Mouse (Mus musculus) urinary bladder, postnatal 14 days (tissue): ENCODE data around the gene Slc25a35.
"Not testable (repeated sequence)": the region's sequence is repeated elsewhere in the genome, so short reads cannot be mapped to it uniquely, and the experiment has no call there.

Source experiments
- DNase-seq: peaks from one replicate; pipeline ENCODE4 v3.0.0; 2021; ENCODE audit warnings: low spot score

Slc25a35 gene

GRCm38 (mm10) chr11:68962159-68962558 lies 5.8 kb upstream of the Slc25a35 start:
- not testable (repeated sequence) for DNase-seq

- no peak for DNase-seq
These were observed 4.5 kb upstream of the Slc25a35 start for GRCm38 (mm10) chr11:68963405-68963804.

DNA sequence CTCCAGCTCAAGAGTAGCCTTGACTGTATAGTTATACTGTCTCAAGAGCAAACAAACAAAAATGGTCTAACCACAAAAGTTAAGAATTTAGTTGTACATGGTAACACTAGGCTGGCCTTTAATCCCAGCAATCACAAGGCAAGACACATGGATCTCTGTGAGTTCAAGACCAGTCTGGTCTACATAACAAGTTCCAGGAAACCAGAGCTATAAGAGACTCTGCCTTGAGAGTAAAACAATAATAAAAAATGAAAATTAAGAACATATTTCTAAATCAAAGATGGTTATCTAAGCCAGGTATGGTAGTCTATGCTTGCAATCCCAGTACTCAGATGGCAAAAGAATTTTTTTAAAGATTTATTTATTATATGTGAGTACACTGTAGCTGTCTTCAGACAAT lies 2.9 kb upstream of the Slc25a35 start:
- no peak for DNase-seq

DNA sequence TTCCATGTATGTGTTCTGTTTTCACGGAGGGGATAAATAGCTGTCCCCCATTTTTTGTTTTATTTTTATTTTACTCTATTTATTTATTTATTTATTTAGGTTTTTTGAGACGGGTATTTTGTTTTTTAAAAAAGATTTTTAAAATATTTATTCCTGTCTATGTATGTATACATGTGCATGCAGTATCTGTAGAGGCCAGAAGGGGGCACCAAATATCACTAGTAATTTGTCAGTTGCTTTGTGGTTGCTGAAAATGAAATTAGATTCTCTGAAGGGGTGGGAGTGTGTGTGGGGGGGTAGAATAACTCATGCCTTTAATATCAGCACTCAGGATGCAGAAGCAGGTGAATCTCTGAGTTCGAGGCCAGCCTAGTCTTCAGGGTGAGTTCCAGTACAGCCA lies 2.1 kb upstream of the Slc25a35 start:
- DNase-seq: peak; percentile 74

DNA sequence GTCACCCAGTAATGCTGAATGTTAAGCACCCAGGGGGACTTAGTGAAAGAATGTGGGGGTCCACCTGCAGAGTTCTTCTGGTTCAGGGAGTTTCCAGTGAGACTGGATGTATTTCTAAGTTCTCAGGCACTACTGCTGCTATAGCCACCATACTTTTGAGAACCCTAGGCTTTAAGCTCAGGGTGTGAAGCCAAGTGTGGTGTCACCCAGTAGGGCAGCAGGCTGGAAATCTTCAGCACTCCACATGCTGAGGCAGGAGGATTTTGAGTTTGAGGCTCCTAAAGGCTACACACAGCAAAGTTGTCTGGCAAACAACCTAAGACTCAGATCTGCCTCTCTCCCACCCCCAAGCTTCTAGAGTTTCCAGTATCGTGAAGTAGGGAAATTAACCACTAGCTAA lies 1.4 kb upstream of the Slc25a35 start:
- no peak for DNase-seq

GRCm38 (mm10) chr11:68968752-68969151 lies 821 bp downstream of the Slc25a35 start:
- no peak for DNase-seq

- DNase-seq: no peak
These were observed 2.3 kb downstream of the Slc25a35 start for GRCm38 (mm10) chr11:68970232-68970631.

DNA sequence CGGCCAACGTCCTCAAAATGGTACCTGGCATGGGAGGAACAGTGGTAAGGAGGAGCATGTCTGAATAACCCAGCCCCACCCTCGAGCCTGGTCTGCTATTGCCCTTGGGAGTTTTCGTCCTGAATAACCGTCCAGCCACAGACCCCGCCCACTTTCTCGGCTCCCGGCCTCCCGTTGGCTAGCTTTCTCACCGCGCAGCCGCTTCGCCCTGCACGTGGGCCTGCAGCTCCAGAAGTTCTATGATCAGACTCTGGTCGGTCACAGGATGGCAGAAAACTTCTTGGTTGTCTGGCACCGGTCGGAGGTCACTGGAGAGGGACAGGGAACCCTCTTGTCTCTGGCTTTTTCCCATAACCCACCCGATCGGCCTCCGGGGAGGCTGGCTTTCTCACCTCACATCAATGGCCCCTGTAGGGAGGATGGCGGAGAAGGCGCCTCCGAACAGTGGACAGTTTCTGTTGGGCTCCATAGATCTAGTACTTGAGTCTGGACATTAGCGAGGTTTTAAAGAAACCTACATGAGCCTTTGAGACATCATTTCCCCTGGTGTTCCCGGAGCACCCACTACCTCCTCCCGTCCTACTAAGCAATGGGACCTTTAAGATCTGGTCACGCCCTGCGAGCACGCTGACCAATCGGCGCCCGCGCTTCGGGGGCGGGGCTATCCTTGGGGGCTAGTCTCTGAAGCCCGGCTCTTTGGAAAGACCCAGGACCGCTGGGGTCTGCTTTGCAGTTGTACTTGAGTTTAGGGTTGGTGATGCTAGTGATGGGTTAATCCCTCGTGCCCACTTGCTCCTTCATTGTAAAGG lies 5.5 kb downstream of the Slc25a35 start:
- DNase-seq: peak; percentile 85

DNA sequence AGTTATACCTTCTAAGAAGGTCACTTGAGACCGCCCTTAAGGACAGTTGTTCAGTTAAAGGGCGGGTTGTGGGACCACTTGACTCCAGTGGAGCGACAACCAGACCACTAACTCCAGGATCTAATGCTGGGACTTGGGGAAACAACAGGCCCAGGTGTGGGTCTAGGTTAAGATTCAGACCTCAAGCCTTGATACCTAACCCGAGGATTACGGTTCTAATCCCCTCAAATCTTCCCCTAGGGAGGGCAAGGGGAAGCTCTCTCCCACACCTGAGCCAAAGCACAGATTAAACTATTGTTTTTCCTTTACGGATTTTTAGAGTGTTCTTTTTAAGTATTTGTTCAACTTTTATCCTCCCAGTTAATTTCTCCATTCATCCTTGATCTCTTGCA lies 6.1 kb downstream of the Slc25a35 start:
- DNase-seq: no peak

GRCm38 (mm10) chr11:68975085-68975484 lies 7.2 kb downstream of the Slc25a35 start, which contains the start of gene Rangrf:
Rangrf (minus strand) TSS chr11:68975185.
- DNase-seq: no peak

DNA sequence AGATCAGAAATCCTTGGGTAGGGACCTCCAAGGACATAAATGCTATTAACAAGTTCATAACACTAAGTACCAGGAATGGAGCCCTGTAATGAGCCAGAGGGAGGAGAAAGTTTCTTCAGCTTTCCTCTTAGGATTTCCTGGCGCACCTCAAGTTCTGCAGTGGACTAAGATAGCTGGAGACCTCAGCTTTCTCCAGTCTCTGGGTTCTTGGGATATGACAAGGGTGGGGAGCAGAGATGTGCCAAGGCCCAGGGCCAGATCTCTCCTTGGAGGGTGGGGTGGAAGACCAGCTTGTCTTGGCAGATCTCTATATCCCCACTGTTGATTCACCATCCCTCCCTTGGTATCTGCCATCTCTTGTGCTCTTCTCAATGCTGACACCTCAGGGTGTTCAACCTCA lies 7.7 kb downstream of the Slc25a35 start:
- DNase-seq: no peak

- no peak for DNase-seq
These were observed 11.4 kb downstream of the Slc25a35 start for GRCm38 (mm10) chr11:68979320-68979733.

- DNase-seq: peak; percentile 54
These were observed 13.0 kb downstream of the Slc25a35 start for GRCm38 (mm10) chr11:68980919-68981318.

- DNase-seq: peak; percentile 86
These were observed 14.9 kb downstream of the Slc25a35 start for GRCm38 (mm10) chr11:68982639-68983369.

DNA sequence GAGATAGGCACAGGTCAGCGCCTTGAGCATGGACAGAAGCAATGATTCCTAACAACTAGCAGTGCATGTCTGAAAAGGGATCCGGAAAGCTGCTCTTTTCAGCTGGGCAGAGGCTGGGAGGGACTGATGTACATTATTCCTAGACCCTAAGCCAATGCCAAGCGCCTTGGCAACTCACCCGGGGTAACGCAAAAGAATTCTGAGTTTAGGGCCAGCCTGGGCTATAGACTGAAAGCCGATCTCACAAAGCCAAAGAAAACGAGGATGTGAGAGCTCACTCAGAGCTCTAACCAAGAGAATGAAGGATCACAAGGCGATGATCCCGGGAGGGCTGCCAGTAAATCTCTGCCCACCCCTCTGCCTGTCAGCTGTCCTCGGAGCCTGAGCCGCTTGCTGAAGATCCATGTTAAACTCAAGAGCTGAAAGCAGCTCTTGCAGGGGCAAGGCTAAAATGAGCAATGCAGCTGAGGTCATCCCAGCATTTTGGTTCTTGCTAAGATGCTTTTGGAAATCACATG lies 19.5 kb downstream of the Slc25a35 start:
- no peak for DNase-seq

DNA sequence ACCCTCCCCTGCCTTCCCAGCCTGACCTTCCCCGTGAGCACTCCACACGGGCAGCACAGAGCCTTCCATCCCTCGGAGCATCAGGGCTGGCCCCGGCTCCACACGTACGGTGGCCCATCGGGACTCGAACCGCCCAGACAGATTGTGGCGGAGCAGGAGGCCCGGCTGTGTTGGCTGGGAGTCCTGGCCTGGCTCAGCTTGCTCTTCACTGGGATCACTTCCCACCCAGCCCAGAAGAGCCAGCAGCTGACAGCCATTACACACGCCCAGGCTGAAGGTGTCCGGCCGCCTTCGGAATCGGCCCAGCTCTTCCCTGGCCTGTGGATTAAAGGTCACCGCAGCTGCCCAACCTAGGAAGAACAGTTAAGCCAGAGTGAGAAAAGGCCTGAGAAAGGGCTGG lies 20.4 kb downstream of the Slc25a35 start:
- DNase-seq: peak; percentile 32

- no peak for DNase-seq
These were observed 25.2 kb downstream of the Slc25a35 start for GRCm38 (mm10) chr11:68993122-68993521.

DNA sequence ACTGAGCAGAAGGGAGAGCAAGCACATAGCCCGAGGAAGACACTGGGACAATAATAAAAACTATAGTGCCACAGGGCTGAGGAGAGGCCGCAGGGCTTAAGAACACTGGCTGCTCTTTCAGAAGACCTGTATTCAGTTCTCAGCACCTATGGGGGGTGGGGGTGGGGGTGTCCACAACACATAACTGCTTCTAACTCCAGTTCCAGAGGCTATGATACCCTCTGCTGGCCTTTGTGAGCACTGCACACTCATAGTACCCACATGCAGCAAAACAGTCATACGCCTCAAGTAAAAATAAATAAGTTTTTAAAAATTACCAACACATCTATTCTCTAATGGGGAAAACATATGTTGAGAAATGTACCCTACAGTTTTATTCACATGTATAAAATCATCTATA lies 26.4 kb downstream of the Slc25a35 start:
- DNase-seq: no peak

GRCm38 (mm10) chr11:68997080-68997479 lies 29.1 kb downstream of the Slc25a35 start:
- DNase-seq: no peak

DNA sequence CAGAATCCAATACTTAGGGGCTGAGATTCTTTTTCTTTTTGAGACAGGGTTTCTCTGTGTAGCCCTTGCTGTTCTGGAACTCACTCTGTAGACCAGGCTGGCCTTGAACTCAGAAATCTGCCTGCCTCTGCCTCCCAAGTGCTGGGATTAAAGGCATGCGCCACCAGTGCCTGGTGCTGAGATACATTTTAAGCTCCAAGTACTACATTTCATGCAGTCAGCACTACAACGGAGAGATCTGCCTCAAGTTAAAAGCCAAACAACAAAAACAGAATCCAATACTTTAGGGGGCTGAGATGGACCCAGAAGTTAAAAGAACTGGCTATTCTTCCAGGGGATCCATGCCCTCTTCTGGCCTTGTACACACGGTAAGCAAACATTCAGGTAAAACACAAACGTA lies 34.9 kb downstream of the Slc25a35 start:
- DNase-seq: not testable (repeated sequence)

- DNase-seq: no peak
These were observed 35.7 kb downstream of the Slc25a35 start for GRCm38 (mm10) chr11:69003592-69003991.

- DNase-seq: no peak
These were observed 37.3 kb downstream of the Slc25a35 start for GRCm38 (mm10) chr11:69005193-69005592.

DNA sequence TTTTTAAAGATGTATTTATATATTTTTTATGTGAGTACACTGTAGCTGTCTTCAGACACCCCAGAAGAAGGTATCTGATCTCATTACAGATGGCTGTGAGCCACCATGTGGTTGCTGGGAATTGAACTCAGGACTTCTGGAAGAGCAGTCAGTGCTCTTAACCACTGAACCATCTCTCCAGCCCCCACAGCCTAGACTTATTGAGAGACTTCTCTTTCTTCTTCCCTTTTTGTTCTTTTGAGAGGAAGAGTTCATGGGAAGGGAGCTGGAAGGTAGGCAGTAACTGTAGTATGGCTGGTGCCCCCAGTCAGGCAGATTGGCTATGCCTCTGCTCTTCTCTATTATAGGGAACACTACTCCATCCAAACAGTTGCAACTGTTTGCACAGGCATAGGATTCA lies 38.6 kb downstream of the Slc25a35 start:
- DNase-seq: not testable (repeated sequence)
